Mouse (Mus musculus): ENCODE measurements around the gene Heatr1. TPM values are rescaled to one million over a fixed set of nuclear protein-coding genes. Genes with fewer than 3 reads are reported as not detected.

Gene Heatr1
- total RNA-seq, 2 experiments from 2014 or later: 13.7 to 14.1 TPM

Other genes with a start within 250 kb of the Heatr1 start
- gene Mtr, start 136.9 kb upstream of the Heatr1 start, total RNA-seq (2021): 10 to 100 TPM; 14.0 to 14.8 TPM
- gene Actn2, start 54.3 kb upstream of the Heatr1 start, total RNA-seq (2021): 1,000 to 10,000 TPM; 1,044 to 1,453 TPM
- gene Lgals8, start 69.9 kb downstream of the Heatr1 start, total RNA-seq (2021): 10 to 100 TPM; 24.6 to 30.7 TPM
- gene Edaradd, start 125.4 kb downstream of the Heatr1 start, total RNA-seq (2021): under 1 TPM in 1 of 2 experiments, not detected in 1; 0.08 TPM
- gene Ero1lb, start 170.8 kb downstream of the Heatr1 start, total RNA-seq (2021): 1 to 10 TPM; 1.2 to 1.3 TPM

All from gastrocnemius, postnatal 36 days (tissue).